Mouse (Mus musculus) midbrain, embryonic 15.5 days (tissue): ENCODE data around the gene Eepd1. TPM values are rescaled to one million over a fixed set of nuclear protein-coding genes. Genes with fewer than 3 reads are reported as not detected.

Source experiments
- ATAC-seq: fragments of 200-750 bp; cut with Nextera tagmentation; replicated peaks from 2 replicates; pipeline ENCODE4 v1.8.0; 2017; ENCODE audit warnings: moderate TSS enrichment
- H3K27ac ChIP-seq: fragments of 300-500 bp; sonication (generic); 2 replicates; pipeline ENCODE4 v1.5.1; 2015; ENCODE audit warnings: mild to moderate bottlenecking, inconsistent platforms
- H3K27me3 ChIP-seq: fragments of 300-500 bp; sonication (generic); replicated peaks from 2 replicates; pipeline ENCODE4 v1.6.1; 2015; ENCODE audit warnings: inconsistent platforms
- H3K36me3 ChIP-seq: fragments of 300-500 bp; sonication (generic); replicated peaks from 2 replicates; pipeline ENCODE4 v1.6.1; 2015; ENCODE audit warnings: inconsistent platforms
- H3K4me1 ChIP-seq: fragments of 300-500 bp; sonication (generic); 2 replicates; pipeline ENCODE4 v1.6.1; 2015; ENCODE audit warnings: inconsistent platforms
- H3K4me2 ChIP-seq: fragments of 300-500 bp; sonication (generic); 2 replicates; pipeline ENCODE4 v1.6.1; 2015; ENCODE audit warnings: inconsistent platforms, mild to moderate bottlenecking, moderate library complexity
- H3K4me3 ChIP-seq: fragments of 300-500 bp; sonication (generic); 2 replicates; pipeline ENCODE4 v1.5.1; 2015; ENCODE audit warnings: mild to moderate bottlenecking, inconsistent platforms
- H3K9ac ChIP-seq: fragments of 300-500 bp; sonication (generic); 2 replicates; pipeline ENCODE4 v1.6.1; 2015; ENCODE audit warnings: mild to moderate bottlenecking, inconsistent platforms
- H3K9me3 ChIP-seq: fragments of 300-500 bp; sonication (generic); 2 replicates; pipeline ENCODE4 v1.6.1; 2016; ENCODE audit warnings: inconsistent platforms
- WGBS: fragments of 180-500 bp; shearing (Covaris S2); methylation state at CpG from one replicate; pipeline ENCODE4 v1.1.7; 2015; ENCODE audit warnings: mixed read lengths; 5-methylcytosine and 5-hydroxymethylcytosine counted together
- polyA plus RNA-seq: library from polyadenylated mRNA; unstranded; fragments of >200 nt; fragmentation: Nextera tagmentation; extraction: Ambion mirVana; gene quantifications from 2 replicates; pipeline ENCODE4 v1.2.1, GENCODE M21; 2015

Eepd1 gene
- polyA plus RNA-seq, 1 experiment from 2014 or later = 9.4 TPM

DNA sequence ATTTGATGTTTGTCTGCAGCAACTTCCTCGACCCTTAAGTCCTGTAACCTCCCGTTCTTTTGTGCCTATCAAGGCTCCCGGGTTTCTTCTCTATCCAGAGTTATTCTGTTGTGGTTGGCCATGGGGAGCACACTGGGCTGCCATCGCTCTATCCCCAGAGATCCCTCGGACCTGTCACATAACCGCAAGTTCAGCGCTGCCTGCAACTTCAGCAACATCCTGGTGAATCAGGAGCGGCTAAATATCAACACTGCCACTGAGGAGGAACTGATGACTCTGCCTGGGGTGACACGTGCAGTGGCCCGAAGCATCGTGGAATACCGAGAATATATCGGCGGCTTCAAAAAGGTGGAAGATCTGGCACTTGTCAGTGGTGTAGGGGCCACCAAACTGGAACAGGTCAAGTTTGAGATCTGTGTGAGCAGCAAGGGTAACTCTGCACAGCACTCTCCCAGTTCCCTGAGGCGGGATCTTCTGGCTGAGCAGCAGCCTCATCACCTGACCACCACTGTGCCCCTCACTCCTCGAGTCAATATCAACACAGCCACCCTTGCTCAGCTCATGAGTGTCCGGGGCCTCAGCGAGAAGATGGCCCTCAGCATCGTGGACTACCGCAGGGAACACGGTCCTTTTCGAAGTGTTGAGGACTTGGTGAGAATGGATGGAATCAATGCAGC lies 1.1 kb downstream of the Eepd1 start:
- H3K4me2 ChIP-seq = peak overlapping the region; percentile 91
- peaks cover 16% of the 10 kb centered on the region; the same call in 1 of the 2 replicates for H3K4me1 ChIP-seq
- no peak overlapping the region for H3K27ac ChIP-seq
- no peak for ATAC-seq
- no peak overlapping the region for H3K9ac ChIP-seq
- H3K9me3 ChIP-seq = no peaks in the 10 kb centered on the region
- H3K36me3 ChIP-seq = no peaks in the 10 kb centered on the region
- 49% methylated on average over 22 of the region's 22 CpGs for WGBS
- H3K4me3 ChIP-seq = peak overlapping the region; percentile 65
- 0 out of 2 replicates have a peak, but pooled peaks cover 5% of the 10 kb centered on the region for H3K27me3 ChIP-seq

DNA sequence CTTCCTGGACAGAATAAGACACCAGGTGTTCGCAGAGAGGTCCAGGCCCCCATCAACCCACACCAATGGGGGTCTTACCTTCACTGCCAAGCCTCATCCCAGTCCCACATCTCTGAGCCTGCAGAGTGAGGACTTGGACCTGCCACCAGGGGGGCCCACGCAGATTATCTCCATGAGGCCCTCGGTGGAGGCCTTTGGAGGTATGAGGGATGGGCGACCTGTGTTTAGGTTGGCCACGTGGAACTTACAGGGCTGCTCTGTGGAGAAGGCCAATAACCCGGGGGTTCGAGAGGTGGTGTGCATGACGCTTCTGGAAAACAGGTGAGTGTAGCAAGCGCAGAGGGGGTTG lies 1.6 kb downstream of the Eepd1 start:
- 0 out of 2 replicates have a peak overlapping the region, but pooled peaks have one; percentile 5 for H3K4me3 ChIP-seq
- H3K4me1 ChIP-seq = peaks cover 16% of the 10 kb centered on the region; the same call in 1 of the 2 replicates
- H3K27me3 ChIP-seq = 0 out of 2 replicates have a peak, but pooled peaks cover 5% of the 10 kb centered on the region
- H3K4me2 ChIP-seq = peak overlapping the region; percentile 91
- 87% methylated on average over 9 of the region's 9 CpGs for WGBS
- no peaks in the 10 kb centered on the region for H3K36me3 ChIP-seq
- H3K9ac ChIP-seq = no peak overlapping the region
- no peak for ATAC-seq
- no peak overlapping the region for H3K27ac ChIP-seq
- H3K9me3 ChIP-seq = no peaks in the 10 kb centered on the region

- 0 out of 2 replicates have a peak overlapping the region, but pooled peaks have one; percentile 12 for H3K4me3 ChIP-seq
- 0 out of 2 replicates have a peak, but pooled peaks cover 5% of the 10 kb centered on the region for H3K27me3 ChIP-seq
- H3K9ac ChIP-seq = no peak overlapping the region
- 74% methylated on average over 9 of the region's 9 CpGs for WGBS
- H3K9me3 ChIP-seq = no peaks in the 10 kb centered on the region
- no peak for ATAC-seq
- H3K36me3 ChIP-seq = no peaks in the 10 kb centered on the region
- peaks cover 16% of the 10 kb centered on the region; the same call in 1 of the 2 replicates for H3K4me1 ChIP-seq
- H3K27ac ChIP-seq = no peak overlapping the region
- H3K4me2 ChIP-seq = peak overlapping the region; percentile 32
These were observed 2.7 kb downstream of the Eepd1 start for GRCm38 (mm10) chr9:25483931-25484618.

GRCm38 (mm10) chr9:25484619-25484986 lies 3.3 kb downstream of the Eepd1 start:
- Histone ChIP-seq H3K9ac (no peak overlapping the region), H3K4me2 (peak overlapping the region; percentile 32), H3K27ac (no peak overlapping the region), H3K4me3 (no peak overlapping the region), H3K27me3 (0 out of 2 replicates have a peak, but pooled peaks cover 5% of the 10 kb centered on the region), H3K4me1 (peaks cover 16% of the 10 kb centered on the region; the same call in 1 of the 2 replicates), H3K9me3 (no peaks in the 10 kb centered on the region), H3K36me3 (no peaks in the 10 kb centered on the region)
- no peak for ATAC-seq
- WGBS = 48% methylated on average over 3 of the region's 3 CpGs

DNA sequence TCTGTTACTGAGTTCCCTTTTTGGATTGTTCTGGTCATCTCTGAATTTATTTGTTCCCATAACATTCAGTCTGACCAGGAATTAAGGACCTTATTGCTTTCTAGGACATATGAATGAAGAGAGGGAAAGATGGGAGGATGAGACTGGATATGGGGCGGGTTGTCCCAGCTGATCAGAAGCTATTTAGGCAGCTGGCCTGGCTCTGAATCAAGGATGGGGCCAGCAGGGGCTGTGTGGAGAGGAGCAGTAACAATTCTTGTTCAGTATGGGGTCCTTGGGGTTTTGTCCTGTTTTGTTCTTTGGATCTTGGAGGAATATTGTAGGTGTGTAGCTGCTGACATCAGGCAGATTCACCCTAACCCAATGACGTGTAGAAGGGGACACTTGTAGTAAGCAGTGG lies 3.7 kb downstream of the Eepd1 start:
- WGBS = 70% methylated on average over 2 of the region's 2 CpGs
- Histone ChIP-seq H3K4me1 (peaks cover 16% of the 10 kb centered on the region; the same call in 1 of the 2 replicates), H3K9me3 (no peaks in the 10 kb centered on the region), H3K27ac (no peak overlapping the region), H3K9ac (no peak overlapping the region), H3K27me3 (0 out of 2 replicates have a peak, but pooled peaks cover 5% of the 10 kb centered on the region), H3K4me3 (no peak overlapping the region), H3K36me3 (no peaks in the 10 kb centered on the region), H3K4me2 (peak overlapping the region; percentile 32)
- ATAC-seq = no peak

- ATAC-seq = no peak
These were observed 4.1 kb downstream of the Eepd1 start for GRCm38 (mm10) chr9:25485406-25485805.

DNA sequence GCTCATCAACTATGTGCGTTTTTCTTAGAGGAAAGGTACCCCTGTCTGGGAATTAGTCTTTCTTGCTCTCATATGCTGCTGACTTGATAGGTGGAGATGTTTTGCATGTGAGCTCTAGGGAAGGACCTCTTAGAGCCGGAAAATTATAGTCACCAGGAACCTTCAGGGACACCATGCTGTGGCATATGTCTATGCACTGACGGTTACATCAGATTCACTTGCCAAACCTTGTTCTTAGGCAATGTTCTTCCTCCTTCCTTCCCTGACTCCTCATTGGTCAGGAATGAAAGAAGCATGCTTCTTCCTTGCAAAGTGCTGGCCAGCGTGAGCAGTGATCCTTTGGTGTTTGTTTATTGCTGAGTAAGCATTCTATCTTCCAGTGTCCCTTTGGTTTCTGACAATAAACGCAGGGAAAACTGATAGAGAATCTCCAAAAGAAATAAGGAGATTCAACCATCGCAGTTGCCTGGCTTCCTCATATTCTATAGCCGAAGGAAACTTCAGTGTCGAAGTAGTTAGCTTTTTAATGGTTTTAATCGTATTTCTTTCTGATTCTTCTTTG lies 5.0 kb downstream of the Eepd1 start:
- Histone ChIP-seq H3K27me3 (0 out of 2 replicates have a peak, but pooled peaks cover 5% of the 10 kb centered on the region), H3K4me1 (peaks cover 19% of the 10 kb centered on the region), H3K9me3 (no peaks in the 10 kb centered on the region), H3K4me3 (no peak overlapping the region), H3K4me2 (peak overlapping the region; percentile 5; the same call in 1 of the 2 replicates), H3K9ac (no peak overlapping the region), H3K27ac (no peak overlapping the region), H3K36me3 (no peaks in the 10 kb centered on the region)
- 81% methylated on average over 9 of the region's 9 CpGs for WGBS
- no peak for ATAC-seq

More at GRCm38 (mm10) chr9:25485406-25485805, 4.1 kb downstream of the Eepd1 start:
- 58% methylated on average over 7 of the region's 7 CpGs for WGBS
- Histone ChIP-seq H3K27ac (no peak overlapping the region), H3K4me2 (peak overlapping the region; percentile 32), H3K4me3 (no peak overlapping the region), H3K9me3 (no peaks in the 10 kb centered on the region), H3K4me1 (peaks cover 16% of the 10 kb centered on the region; the same call in 1 of the 2 replicates), H3K36me3 (no peaks in the 10 kb centered on the region), H3K9ac (no peak overlapping the region), H3K27me3 (0 out of 2 replicates have a peak, but pooled peaks cover 5% of the 10 kb centered on the region)

GRCm38 (mm10) chr9:25487446-25488110 lies 6.2 kb downstream of the Eepd1 start:
- Histone ChIP-seq H3K4me3 (no peak overlapping the region), H3K27ac (no peak overlapping the region), H3K9me3 (no peaks in the 10 kb centered on the region), H3K9ac (no peak overlapping the region), H3K27me3 (0 out of 2 replicates have a peak, but pooled peaks cover 5% of the 10 kb centered on the region), H3K4me1 (peaks cover 12% of the 10 kb centered on the region), H3K36me3 (no peaks in the 10 kb centered on the region), H3K4me2 (0 out of 2 replicates have a peak overlapping the region, but pooled peaks have one; percentile 3)
- 66% methylated on average over 12 of the region's 12 CpGs for WGBS
- no peak for ATAC-seq

DNA sequence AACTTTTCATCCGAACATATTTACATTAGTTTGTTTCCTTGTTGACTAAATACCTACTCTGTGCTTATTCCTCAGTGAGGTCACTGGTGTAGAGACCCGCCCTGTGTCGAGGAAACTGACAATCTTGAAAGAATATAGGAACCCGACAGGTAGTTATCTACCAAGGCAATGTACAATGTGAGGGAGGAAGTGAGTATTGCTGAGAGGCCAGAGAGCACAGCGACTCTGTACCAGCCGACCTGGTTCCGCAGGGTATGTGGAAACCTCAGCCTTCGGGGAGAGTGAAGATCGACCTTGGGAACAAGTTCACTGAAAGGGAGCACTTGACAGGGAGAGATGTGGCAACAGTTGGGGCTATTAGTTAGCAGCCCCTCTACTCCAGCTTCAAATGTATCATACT lies 7.2 kb downstream of the Eepd1 start:
- Histone ChIP-seq H3K4me3 (no peak overlapping the region), H3K36me3 (no peaks in the 10 kb centered on the region), H3K4me1 (peaks cover 10% of the 10 kb centered on the region), H3K9ac (no peak overlapping the region), H3K4me2 (no peak overlapping the region), H3K27me3 (no peaks in the 10 kb centered on the region), H3K27ac (no peak overlapping the region), H3K9me3 (no peaks in the 10 kb centered on the region)
- no peak for ATAC-seq
- WGBS = 95% methylated on average over 9 of the region's 9 CpGs

GRCm38 (mm10) chr9:25489221-25489960 lies 8.0 kb downstream of the Eepd1 start:
- H3K27me3 ChIP-seq = no peaks in the 10 kb centered on the region
- no peak overlapping the region for H3K4me3 ChIP-seq
- H3K4me2 ChIP-seq = no peak overlapping the region
- no peak overlapping the region for H3K9ac ChIP-seq
- 85% methylated on average over 7 of the region's 7 CpGs for WGBS
- no peak overlapping the region for H3K27ac ChIP-seq
- no peaks in the 10 kb centered on the region for H3K36me3 ChIP-seq
- H3K4me1 ChIP-seq = peaks cover 10% of the 10 kb centered on the region
- no peak for ATAC-seq
- H3K9me3 ChIP-seq = no peaks in the 10 kb centered on the region

- 49% methylated on average over 13 of the region's 13 CpGs for whole genome bisulfite sequencing
- Histone ChIP-seq H3K4me2 (no peak overlapping the region), H3K9me3 (no peaks in the 10 kb centered on the region), H3K9ac (no peak overlapping the region), H3K27me3 (no peaks in the 10 kb centered on the region), H3K4me3 (no peak overlapping the region), H3K27ac (no peak overlapping the region), H3K4me1 (peaks cover 6% of the 10 kb centered on the region), H3K36me3 (no peaks in the 10 kb centered on the region)
- peak; percentile 81 for ATAC-seq
These were observed 9.2 kb downstream of the Eepd1 start for GRCm38 (mm10) chr9:25490278-25491145.
